Mouse (Mus musculus) cerebellum, adult 11-12 months (tissue): ENCODE results near the gene Ahdc1.

ENCODE experiments used
- DNase-seq: peaks from one replicate; pipeline ENCODE4 v3.0.0; 2022

The Ahdc1 gene

DNA sequence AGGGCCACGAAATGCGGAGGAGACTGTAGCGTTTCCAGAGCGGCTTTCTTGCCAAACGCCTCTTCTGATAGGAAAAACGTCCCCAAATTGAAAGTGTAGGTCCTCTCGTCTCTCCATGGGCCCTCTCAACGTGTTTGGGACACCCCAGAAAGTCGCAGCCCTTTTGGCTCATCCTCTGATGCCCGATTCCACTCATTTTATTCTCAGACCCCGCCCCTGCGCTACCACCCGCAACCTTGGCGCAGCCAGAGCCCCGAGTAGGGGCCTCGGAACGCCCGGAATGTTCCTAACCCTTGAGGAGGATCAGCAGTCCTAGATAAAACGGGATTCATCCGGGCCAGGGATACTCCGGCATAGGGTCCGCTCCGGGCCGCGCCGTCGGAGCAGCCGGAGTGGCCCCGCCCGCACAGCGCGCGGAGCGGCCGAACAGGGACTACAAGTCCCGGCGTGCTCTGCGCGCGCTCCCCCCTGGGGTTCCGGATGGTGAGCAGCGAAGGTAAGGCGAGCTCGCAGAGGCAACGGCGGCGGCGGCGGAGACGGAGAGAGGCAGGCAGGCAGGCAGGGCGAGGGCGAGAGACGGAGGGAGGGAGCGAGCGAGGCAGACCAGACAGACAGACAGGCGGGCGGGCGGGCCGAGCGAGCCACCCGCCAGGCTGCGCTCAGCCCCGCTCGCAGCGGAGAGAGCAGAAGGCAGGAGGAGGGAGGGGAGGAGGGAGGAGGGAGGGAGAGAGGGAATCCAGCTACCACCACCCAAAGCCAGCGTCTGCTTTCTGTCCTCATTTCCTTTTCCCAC lies at the start of gene Ahdc1:
Gene Ahdc1, plus strand, starts transcription at position 233 of the 793 bp plus-strand sequence.
- peak; percentile 93 for DNase-seq

DNA sequence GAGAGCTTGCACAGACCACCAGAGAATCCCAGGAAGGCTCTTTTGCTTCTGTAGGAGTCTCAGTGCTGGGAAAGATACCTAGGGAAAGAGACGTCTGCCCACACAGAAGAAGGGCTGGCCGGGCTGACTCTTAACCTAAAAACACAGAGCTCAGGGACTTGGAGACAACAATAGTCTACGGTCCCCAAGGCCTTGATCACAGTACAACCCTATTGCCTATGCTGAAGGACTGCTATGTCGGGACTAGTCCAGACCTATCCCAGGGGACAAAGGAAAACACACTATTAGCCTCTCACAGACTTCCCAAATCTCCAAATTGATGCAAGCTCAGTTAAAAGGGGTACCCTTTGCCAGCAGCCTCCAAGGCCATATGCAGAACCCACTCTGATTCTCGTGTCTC lies 49.2 kb upstream of the Ahdc1 start:
- no peak for DNase-seq

DNA sequence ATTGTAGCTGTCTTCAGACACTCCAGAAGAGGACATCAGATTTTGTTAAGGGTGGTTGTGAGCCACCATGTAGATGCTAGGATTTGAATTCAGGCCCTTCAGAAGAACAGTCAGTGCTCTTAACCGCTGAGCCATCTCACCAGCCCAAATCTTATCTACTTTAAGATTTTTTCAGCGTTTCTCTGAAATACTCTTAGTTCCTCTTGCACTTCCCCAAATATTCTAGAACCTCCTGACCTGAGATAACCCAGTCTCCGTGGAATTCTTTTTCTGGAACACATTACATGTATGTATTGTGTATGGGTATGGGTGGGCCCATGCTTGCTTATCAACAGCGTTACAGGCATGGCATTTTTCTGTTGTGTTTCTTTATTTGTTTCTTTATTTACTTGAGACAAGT lies 48.4 kb upstream of the Ahdc1 start:
- DNase-seq, result no peak

DNA sequence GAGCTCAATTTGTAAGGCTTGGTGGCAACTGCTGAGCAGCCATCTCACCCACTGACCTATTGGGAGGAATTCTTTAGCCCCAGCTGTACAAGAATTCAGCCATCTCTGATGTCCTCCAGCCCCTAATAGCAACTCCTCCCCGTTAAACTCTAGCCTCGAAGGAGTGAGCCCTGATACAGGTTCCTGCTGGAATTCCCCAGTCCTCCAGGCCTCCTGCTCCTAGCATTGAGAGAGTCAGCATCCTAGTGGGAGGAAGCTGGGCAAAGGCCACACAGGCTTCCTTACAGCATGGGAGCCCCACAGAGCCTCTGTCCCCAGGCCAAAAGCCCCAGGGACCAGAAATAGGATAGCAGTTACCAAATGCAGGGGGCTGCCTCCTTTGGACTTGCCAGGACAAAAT lies 47.6 kb upstream of the Ahdc1 start:
- DNase-seq, result no peak

DNA sequence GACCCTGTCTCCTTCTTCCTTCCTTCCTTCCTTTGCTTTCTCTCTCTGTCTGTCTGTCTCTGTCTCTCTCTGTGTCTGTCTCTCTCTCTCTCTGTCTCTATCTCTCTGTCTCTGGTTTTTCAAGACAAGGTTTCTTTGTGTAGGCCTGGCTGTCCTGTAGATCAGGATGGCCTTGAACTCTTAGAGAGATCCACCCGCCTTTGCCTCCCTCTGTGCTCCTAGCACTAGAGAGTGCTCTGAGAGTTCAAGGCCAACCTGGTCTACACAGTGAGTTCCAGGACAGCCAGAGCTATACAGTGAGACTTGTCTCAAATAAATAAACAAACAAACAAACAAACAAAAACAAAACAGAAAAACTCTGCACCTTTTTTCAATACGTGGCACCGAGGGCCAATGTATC lies 47.0 kb upstream of the Ahdc1 start:
- no peak for DNase-seq

DNA sequence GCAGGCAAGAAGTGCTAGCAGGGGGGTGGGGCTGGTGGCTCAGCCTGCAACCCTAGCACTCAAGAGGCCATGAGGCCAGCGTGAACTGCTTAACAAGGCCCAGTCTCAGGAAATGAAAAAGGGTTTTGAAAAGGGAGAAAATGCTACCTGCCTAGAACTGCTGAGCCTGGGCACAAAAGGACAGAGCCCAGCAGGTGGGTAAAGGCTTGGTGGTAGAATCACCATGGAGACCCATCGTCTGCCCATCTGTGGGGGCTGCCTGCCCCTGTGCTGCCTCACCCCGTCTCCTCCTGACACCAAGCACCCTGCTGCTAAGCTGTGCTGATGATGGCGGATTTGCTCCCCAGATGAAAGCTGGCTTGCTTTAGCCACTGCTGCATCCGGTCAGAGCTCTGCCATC lies 46.6 kb upstream of the Ahdc1 start:
- DNase-seq, result no peak

DNA sequence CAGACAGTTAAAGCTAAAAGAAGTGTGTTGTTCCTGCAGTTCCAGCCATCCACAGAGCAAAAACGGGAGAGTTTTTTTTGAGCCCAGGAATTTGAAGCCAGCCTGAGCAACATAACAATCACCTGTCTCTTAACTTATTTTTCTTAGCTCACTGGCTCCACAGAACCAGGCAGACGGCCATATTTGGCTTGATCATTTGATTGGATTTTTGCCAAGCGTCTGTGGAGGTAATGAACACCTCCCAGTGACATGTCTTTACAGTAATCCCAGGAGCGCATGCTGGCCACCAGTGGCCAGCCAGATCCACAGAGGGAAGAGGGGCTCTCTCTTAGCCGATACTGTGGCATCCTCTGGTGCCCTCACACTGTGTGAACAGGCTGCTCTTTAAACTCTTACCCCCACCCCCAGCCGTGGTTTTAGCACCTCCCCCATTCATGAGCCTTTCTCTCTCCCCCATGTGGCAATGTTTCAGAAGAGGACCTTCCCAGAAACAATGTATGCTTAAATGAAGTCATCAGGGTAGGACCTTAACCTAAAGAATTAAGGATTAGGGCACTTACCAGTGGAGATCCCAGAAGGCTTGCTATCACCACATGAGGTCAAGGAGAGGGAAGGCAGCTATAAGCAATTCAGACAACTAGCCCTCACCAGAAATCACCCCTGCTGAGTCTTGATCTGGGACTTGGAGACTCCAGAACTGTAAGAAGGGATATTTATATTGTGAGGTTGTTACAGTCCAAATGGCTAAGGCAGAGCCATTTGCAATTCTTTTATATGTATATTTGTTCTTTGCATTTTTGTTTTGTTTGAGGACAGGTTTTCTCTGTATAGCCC lies 42.7 kb upstream of the Ahdc1 start:
- DNase-seq, result no peak

DNA sequence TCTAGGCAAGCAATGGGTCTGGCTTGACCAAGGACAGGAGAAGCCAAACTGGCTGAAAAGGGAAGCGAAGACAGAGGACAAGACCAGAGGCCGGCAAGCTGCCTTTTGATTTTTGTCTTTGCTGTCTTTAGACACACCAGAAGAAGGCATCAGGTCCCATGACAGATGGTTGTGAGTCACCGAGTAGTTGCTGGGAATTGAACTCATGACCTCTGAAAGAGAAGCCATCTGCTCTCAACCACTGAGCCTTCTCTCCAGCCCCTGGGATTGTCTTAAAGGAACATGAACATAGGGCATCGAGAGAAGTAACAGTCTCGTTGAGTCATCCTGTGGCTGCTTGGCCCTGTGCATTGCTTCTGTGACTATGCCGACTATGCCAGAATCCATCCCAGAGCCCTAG lies 39.5 kb upstream of the Ahdc1 start:
- DNase-seq, result no peak

DNA sequence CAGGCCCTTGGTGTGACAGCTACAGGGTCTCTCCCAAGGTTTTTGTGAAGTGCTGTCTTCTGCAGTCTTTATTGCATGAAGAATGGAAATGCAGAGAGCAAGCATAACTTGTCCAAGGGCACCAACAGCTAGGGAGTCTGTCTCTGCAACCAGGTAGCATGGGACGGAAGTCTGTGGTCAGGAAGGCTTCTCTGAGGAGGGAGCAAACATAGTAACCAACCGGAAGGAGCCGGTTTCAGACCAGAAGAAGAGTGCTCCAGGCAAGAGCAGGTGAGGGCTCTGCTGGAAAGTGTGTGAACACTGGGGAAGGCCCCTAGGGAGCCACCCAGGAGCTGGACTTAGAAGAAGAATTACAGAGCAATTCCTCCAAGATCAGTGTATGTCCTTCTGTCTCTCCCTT lies 39.0 kb upstream of the Ahdc1 start:
- no peak for DNase-seq

DNA sequence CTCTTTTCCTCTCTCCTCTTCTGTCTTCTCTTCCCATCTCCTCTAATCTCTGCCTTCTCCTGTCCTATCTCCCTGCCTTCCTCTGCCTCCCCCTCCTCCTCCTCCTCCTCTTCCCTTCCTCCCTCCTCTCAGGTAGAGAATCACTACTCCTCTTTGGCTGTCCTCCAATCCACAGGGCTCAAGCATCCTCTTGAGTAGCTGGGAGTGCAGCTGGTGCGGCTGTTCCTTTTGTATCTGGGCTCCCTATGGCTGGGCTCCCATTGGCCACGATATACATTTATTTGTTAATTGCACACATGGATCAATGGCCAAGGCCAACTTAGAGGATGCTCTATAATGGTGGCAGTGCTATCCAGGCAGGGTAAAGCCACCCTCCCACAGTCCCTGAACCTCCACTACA lies 38.5 kb upstream of the Ahdc1 start:
- DNase-seq, result no peak

DNA sequence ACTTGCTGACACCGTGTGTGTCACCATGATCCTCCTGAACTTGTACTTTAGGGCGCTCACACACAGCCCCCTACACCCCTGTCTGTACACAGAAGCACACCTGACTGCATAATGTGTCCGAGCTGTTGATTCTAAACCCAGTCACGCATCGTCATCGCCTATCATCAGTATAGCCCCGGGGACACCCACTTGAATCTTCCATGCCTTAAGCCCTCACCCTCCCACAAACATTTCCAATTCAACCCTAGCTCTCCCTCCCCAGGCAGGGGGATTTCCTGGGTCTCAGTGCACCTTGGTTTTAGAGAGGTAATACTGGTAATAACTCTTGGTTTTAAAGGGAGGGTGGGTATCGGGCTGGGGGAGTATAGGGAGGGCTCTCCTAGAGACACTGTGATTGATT lies 37.9 kb upstream of the Ahdc1 start:
- no peak for DNase-seq

DNA sequence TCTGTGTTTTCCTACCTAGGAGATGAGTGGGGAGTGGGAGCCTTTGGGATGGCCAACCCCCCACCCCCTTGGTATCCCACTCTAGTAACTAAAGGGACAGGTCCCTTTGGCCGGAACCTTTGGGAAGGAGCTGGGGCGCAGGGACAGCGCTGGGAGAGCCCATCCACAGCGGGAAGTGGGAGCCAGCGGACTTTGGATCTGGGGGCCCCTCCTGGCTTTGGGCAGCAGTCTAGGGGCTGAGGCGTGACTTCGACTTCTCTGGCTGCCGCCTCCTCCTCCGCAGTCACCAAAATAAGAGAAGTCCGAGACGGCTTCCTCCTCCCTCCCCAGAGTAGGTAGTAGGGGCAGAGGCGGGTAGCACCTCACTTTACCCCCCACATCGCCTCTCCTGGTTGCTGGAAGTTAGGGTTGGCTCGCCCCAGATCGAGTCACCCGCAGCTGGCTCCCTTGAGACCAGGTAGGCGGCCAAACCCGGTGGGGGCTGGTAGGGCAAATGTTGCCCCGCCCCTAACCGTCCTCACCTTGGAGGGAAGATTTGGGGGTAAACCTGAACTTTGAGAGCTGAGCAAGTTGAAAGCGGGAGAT lies 37.2 kb upstream of the Ahdc1 start, which contains the start of gene Fgr:
Gene Fgr, plus strand, starts transcription at position 282 of the 585 bp plus-strand sequence.
- no peak for DNase-seq

DNA sequence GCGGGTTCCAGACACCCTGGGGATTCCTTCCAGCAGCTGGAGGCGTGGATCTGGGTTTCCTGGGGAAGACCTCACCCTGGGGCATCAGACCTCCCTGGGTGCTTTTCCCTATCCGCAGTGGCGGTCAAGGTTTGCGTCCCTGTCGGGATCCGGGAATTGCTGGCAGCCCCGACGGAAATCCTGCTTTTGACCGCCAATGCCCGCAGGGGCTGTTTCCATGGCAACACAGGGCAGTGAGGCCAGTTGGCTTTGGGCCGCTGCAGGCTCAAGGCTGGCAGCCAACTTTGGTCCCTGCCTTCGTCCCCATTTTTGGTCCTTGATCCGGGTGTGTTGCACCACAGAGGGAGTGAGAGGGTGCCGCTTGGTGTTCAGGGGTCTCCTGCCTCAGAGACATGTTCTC lies 36.2 kb upstream of the Ahdc1 start:
- DNase-seq, result peak; percentile 80

DNA sequence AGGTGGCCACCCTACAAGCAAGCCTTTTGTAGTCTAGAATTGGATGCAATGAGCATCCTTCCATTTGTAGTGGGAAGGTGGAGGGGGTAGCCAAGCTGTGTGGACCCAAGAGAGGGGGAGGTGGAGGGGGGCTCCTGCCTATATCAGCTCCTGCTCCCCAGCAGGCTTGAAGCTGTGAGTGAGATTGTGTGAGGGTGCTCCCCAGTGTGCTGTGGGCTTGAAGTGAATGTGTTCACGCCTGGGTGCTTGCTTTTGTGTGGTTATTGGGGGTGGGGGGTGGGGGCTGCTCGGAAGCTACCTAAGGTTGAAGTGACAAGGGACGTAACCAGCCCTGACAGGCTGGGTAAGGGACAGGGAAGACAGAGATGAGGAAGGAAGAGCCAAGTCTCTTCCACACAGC lies 35.3 kb upstream of the Ahdc1 start:
- DNase-seq, result no peak

DNA sequence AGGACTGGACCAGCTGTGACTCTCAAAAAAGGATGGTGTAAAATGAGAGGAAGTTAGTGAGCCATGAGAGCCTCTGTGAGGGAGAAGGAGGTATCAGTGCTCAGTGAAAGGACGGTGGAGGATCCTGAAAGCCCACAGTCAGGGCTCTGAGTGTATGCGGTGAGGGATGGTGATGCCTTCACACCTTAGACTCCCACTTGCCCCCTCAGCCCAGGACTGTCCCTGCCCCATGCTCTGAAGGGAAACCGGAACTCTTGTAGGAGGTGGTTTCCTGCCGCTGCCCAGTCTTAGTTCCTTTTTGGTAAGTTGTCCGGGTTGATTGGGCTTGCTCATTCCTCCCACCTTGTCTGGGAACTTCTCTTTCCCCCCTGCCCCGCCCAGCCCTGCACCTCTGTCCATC lies 34.3 kb upstream of the Ahdc1 start:
- DNase-seq, result no peak

DNA sequence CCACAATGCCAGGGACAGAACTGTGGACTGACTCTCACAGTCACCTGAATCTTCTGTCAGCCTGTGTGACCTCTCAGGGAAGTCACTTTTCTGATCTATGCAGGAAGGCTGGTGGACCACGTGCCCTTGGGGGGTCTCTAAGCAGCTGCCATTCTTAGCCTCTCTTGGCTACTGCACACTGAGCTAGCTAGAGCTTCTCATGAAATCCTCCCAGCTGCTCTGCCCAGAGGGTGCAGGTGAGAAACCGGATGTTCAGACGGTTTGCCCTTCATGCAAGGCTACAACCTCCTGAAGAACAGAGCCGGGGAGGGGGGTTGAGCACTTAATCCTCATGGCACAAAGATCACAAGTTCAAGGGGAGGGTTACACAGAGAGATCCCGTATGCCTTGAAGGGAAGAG lies 33.5 kb upstream of the Ahdc1 start:
- DNase-seq, result no peak

DNA sequence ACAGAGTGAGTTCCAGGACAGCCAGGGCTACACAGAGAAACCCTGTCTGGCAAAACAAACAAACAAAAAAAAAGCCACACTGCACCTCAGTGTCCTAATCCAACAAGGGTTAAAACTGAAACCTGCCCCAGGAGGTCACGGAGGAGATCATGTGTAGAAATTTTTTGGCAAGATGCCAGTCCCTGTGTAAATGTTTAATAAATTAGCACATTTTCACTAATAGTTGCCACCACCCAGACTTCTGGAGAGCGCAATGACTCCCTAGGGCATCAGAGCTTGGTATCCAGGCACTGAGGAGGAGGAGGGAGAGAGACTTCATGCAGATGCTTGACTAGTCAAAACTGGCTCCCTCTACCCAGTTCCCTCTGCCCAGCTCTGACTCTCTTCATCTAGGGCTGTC lies 31.9 kb upstream of the Ahdc1 start:
- no peak for DNase-seq

DNA sequence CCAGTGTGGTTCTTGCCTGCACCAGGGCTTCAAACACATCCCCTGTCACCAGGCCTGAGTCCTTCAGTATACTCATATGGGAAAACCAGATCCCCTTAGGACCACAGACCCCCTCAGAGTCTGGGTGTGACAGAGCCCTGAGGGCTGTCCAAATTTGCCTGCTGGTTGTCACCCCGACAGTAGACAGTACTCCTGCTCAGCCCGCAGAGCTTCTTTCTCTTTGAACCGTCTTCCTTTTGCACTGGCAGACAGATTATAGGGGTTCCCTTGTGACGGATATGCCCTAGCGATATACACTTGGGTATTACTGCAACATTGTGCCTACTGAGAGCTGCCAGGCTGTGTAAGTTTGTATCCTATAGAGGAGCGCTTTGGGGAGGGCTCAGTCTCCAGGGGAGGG lies 29.4 kb upstream of the Ahdc1 start:
- DNase-seq, result no peak

DNA sequence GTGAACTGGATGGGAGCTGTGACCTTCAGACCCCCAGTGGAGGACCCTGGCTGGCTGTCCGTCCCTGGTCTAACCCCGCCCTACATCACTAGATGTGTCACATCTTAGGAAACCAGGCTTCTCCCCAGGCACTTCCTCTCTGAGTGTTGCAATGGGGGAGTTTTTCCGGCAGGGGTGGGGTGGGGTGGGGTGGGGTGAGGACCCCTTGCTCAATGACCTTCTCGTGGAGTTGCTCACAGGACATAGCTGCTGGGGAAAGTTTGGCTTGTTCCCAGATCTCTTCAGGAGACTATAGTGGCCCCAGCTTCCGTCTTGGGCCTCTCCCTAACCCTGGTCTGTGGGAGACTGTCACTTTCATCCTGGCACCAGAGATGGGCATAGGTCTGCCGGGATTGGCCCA lies 28.1 kb upstream of the Ahdc1 start:
- DNase-seq, result no peak

DNA sequence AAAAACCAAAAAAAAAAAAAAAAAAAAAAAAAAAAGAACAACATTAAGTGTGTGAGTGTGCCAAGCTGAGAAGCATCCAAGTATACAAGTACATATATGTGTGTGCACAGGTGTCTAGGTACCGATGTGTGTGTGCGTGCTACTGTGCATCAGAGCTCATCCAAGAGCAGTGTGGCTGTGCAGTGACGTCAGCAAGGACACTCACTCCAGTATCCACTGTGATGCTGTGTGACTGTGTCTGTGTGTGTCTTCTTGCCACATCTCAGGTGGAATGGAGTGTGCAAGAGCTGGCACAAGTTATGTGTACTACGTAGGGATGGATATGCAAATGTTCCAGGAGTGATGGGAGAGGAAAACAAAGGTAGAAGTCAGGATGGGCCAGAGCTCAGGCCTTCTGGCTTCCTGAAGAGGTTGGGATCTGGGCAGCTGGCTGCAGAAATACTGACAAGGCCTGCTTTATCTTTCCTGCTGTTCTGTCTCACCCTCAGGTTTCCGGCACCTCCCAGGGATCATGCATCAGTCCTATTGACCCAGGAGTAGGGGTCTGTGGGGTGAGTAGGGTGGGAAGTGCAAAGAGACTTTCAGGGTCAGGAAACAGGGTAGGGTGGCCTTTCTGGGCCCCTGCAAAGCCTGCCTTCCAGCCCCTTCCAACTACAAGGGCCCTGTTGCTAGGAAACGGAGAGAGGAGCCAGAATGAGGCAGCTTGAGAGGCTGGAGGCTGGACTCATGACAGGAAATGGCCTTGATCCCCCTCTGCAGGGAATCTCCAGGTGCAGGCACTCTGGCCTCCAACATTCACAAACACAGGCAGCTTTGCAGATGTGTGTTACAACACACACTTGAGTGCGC lies 27.2 kb upstream of the Ahdc1 start:
- DNase-seq, result no peak

DNA sequence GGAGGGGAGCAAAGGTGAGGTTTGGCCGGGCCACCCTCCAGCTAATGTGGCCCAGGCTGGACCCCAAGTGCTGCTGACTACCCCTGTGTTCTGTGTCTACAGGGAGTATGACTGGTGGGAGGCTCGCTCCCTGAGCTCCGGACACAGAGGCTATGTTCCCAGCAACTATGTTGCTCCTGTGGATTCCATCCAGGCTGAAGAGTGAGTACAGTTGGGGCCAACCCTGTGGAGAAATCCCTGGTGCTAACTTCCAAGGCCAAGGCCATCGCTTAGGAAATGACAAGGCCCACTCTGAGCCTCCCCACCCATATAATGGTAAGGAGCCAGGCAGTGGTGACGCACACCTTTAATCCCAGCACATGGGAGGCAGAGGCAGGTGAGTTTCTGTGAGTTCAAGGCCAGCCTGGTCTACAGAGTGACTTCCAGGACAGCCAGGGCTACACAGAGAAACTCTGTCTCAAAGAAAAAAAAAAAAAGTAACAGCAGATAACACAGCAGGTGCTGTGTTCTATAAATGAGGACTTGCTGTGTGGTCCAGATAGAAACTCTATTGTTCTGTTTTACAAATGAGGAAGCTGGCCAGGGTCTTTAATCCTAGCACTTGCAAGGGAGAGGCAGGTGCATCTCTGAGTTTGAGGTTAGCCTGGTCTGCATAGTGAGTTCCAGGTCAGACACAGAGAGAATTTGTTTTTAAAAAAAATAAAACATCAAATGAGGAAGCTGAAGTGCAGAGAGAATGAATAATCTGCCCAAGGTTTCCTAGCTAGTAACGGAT lies 22.3 kb upstream of the Ahdc1 start:
- no peak for DNase-seq

DNA sequence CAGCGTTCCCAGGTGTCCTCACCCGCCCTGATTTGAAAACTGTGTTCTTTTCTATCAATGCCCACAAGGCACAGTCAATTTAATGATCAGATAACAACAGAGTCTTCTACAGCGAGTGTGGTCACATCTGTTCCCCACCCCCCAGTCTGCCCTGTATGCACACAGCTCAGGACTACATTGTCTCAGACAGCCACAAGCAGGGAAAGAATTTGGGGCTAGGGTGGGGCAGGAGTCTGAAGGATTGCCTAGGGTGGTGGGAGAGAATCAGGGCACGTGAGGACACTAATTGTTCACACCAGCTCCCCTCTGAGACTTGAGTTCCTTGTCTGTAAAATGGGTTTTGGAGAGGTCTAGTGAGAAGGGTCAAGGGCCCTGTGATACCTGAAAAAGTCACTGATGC lies 17.5 kb upstream of the Ahdc1 start:
- no peak for DNase-seq
